Mouse (Mus musculus) stomach, embryonic 16.5 days (tissue): ENCODE results near the gene Aldh4a1. TPM values are rescaled to one million over a fixed set of nuclear protein-coding genes. Genes with fewer than 3 reads are reported as not detected.

Source experiments
- ATAC-seq: fragments of 200-750 bp; cut with Nextera tagmentation; 2 replicates; pipeline ENCODE4 v1.8.0; 2017; ENCODE audit warnings: moderate number of reproducible peaks, moderate TSS enrichment; ENCODE audit not compliant: insufficient read depth, low FRiP score
- H3K27ac ChIP-seq: fragments of 300-500 bp; sonication (generic); 2 replicates; pipeline ENCODE4 v1.5.1; 2014; ENCODE audit warnings: low read length
- H3K27me3 ChIP-seq: fragments of 300-500 bp; sonication (generic); 2 replicates; pipeline ENCODE4 v1.6.1; 2014; ENCODE audit warnings: low read length, control low read depth, mixed read lengths; ENCODE audit not compliant: control insufficient read depth, insufficient read depth
- H3K36me3 ChIP-seq: fragments of 300-500 bp; sonication (generic); 2 replicates; pipeline ENCODE4 v1.6.1; 2014; ENCODE audit warnings: low read length; ENCODE audit not compliant: control insufficient read depth, insufficient read depth
- H3K4me1 ChIP-seq: fragments of 300-500 bp; sonication (generic); 2 replicates; pipeline ENCODE4 v1.6.1; 2014; ENCODE audit warnings: low read length, control low read depth, mixed read lengths; ENCODE audit not compliant: control insufficient read depth, insufficient read depth
- H3K4me2 ChIP-seq: fragments of 300-500 bp; sonication (generic); 2 replicates; pipeline ENCODE4 v1.6.1; 2014; ENCODE audit warnings: low read depth, low read length, mixed read lengths
- H3K4me3 ChIP-seq: fragments of 300-500 bp; sonication (generic); replicated peaks from 2 replicates; pipeline ENCODE4 v1.5.1; 2014; ENCODE audit warnings: mild to moderate bottlenecking, low read length
- H3K9ac ChIP-seq: fragments of 300-500 bp; sonication (generic); 2 replicates; pipeline ENCODE4 v1.6.1; 2014; ENCODE audit warnings: low read length
- H3K9me3 ChIP-seq: fragments of 300-500 bp; sonication (generic); replicated peaks from 2 replicates; pipeline ENCODE4 v1.6.1; 2016; ENCODE audit warnings: low read length, control low read depth; ENCODE audit not compliant: control insufficient read depth
- WGBS: fragments of 180-500 bp; shearing (Covaris S2); extraction: QIAGEN DNeasy Blood & Tissue Kit; methylation state at CpG from one replicate; pipeline ENCODE4 v1.1.7; 2014; 5-methylcytosine and 5-hydroxymethylcytosine counted together
- polyA plus RNA-seq: library from polyadenylated mRNA; unstranded; fragments of >200 nt; fragmentation: Nextera tagmentation; extraction: Ambion mirVana; gene quantifications from 2 replicates; pipeline ENCODE4 v1.2.1, GENCODE M21; 2015

Aldh4a1 gene
- polyA plus RNA-seq, 1 experiment from 2014 or later: 35.9 TPM

GRCm38 (mm10) chr4:139627361-139627760 lies 4.7 kb downstream of the Aldh4a1 start:
- no peak overlapping the region for H3K27ac ChIP-seq
- H3K36me3 ChIP-seq: no peaks in the 10 kb centered on the region
- H3K9ac ChIP-seq: no peak overlapping the region
- WGBS: 90% methylated on average over 11 of the region's 11 CpGs
- H3K27me3 ChIP-seq: no peaks in the 10 kb centered on the region
- H3K4me2 ChIP-seq: no peak overlapping the region
- no peak for ATAC-seq
- peaks cover 20% of the 10 kb centered on the region for H3K4me1 ChIP-seq
- no peak overlapping the region for H3K4me3 ChIP-seq
- no peaks in the 10 kb centered on the region for H3K9me3 ChIP-seq

GRCm38 (mm10) chr4:139630171-139630570 lies 7.5 kb downstream of the Aldh4a1 start:
- no peaks in the 10 kb centered on the region for H3K27me3 ChIP-seq
- H3K4me1 ChIP-seq: peaks cover 4% of the 10 kb centered on the region; the same call in 1 of the 2 replicates
- H3K9me3 ChIP-seq: no peaks in the 10 kb centered on the region
- no peak overlapping the region for H3K27ac ChIP-seq
- 66% methylated on average over 10 of the region's 10 CpGs for WGBS
- H3K4me3 ChIP-seq: no peak overlapping the region
- H3K36me3 ChIP-seq: no peaks in the 10 kb centered on the region
- H3K9ac ChIP-seq: no peak overlapping the region
- H3K4me2 ChIP-seq: no peak overlapping the region
- no peak for ATAC-seq

- H3K4me2 ChIP-seq: no peak overlapping the region
- peaks cover 4% of the 10 kb centered on the region; the same call in 1 of the 2 replicates for H3K4me1 ChIP-seq
- WGBS: 64% methylated on average over 5 of the region's 5 CpGs
- H3K9me3 ChIP-seq: no peaks in the 10 kb centered on the region
- no peaks in the 10 kb centered on the region for H3K36me3 ChIP-seq
- H3K9ac ChIP-seq: no peak overlapping the region
- no peak overlapping the region for H3K4me3 ChIP-seq
- no peaks in the 10 kb centered on the region for H3K27me3 ChIP-seq
- ATAC-seq: no peak
- no peak overlapping the region for H3K27ac ChIP-seq
Observed at GRCm38 (mm10) chr4:139631141-139631540, 8.5 kb downstream of the Aldh4a1 start.

GRCm38 (mm10) chr4:139631569-139632253 lies 9.0 kb downstream of the Aldh4a1 start:
- Histone ChIP-seq H3K4me2 (no peak overlapping the region), H3K27ac (no peak overlapping the region), H3K9ac (no peak overlapping the region), H3K36me3 (no peaks in the 10 kb centered on the region), H3K4me1 (peaks cover 4% of the 10 kb centered on the region; the same call in 1 of the 2 replicates), H3K9me3 (no peaks in the 10 kb centered on the region), H3K4me3 (no peak overlapping the region), H3K27me3 (no peaks in the 10 kb centered on the region)
- ATAC-seq: no peak
- 76% methylated on average over 7 of the region's 7 CpGs for WGBS

- Histone ChIP-seq H3K27me3 (no peaks in the 10 kb centered on the region), H3K4me3 (no peak overlapping the region), H3K4me1 (peaks cover 4% of the 10 kb centered on the region; the same call in 1 of the 2 replicates), H3K36me3 (no peaks in the 10 kb centered on the region), H3K4me2 (no peak overlapping the region), H3K9ac (no peak overlapping the region), H3K27ac (no peak overlapping the region), H3K9me3 (no peaks in the 10 kb centered on the region)
- no peak for ATAC-seq
- WGBS: 76% methylated on average over 10 of the region's 10 CpGs
Observed at GRCm38 (mm10) chr4:139632254-139632580, 9.6 kb downstream of the Aldh4a1 start.

GRCm38 (mm10) chr4:139636373-139636772 lies 13.7 kb downstream of the Aldh4a1 start:
- Histone ChIP-seq H3K9ac (no peak overlapping the region), H3K9me3 (no peaks in the 10 kb centered on the region), H3K27me3 (no peaks in the 10 kb centered on the region), H3K4me1 (peaks cover 5% of the 10 kb centered on the region; the same call in 1 of the 2 replicates), H3K4me2 (no peak overlapping the region), H3K36me3 (no peaks in the 10 kb centered on the region), H3K27ac (no peak overlapping the region), H3K4me3 (no peak overlapping the region)
- 33% methylated on average over 7 of the region's 7 CpGs for WGBS
- ATAC-seq: no peak

GRCm38 (mm10) chr4:139637847-139638246 lies 15.2 kb downstream of the Aldh4a1 start:
- H3K4me3 ChIP-seq: no peak overlapping the region
- H3K4me1 ChIP-seq: peaks cover 9% of the 10 kb centered on the region
- no peaks in the 10 kb centered on the region for H3K9me3 ChIP-seq
- no peak overlapping the region for H3K27ac ChIP-seq
- no peaks in the 10 kb centered on the region for H3K36me3 ChIP-seq
- no peak overlapping the region for H3K9ac ChIP-seq
- peak; percentile 44; the same call in 1 of the 2 replicates for ATAC-seq
- no peak overlapping the region for H3K4me2 ChIP-seq
- WGBS: 76% methylated on average over 9 of the region's 9 CpGs
- H3K27me3 ChIP-seq: peaks cover 5% of the 10 kb centered on the region; the same call in 1 of the 2 replicates

- 90% methylated on average over 16 of the region's 16 CpGs for WGBS
Observed at GRCm38 (mm10) chr4:139638356-139638755, 15.7 kb downstream of the Aldh4a1 start.

GRCm38 (mm10) chr4:139639801-139640200 lies 17.1 kb downstream of the Aldh4a1 start:
- no peak overlapping the region for H3K4me2 ChIP-seq
- H3K4me3 ChIP-seq: no peak overlapping the region
- no peak overlapping the region for H3K9ac ChIP-seq
- 61% methylated on average over 12 of the region's 12 CpGs for WGBS
- H3K27ac ChIP-seq: no peak overlapping the region
- peaks cover 9% of the 10 kb centered on the region for H3K4me1 ChIP-seq
- no peaks in the 10 kb centered on the region for H3K9me3 ChIP-seq
- no peak for ATAC-seq
- H3K36me3 ChIP-seq: no peaks in the 10 kb centered on the region
- peaks cover 5% of the 10 kb centered on the region; the same call in 1 of the 2 replicates for H3K27me3 ChIP-seq

More at GRCm38 (mm10) chr4:139638356-139638755, 15.7 kb downstream of the Aldh4a1 start:
- H3K4me2 ChIP-seq: no peak overlapping the region
- H3K36me3 ChIP-seq: no peaks in the 10 kb centered on the region
- H3K4me1 ChIP-seq: peaks cover 9% of the 10 kb centered on the region
- H3K27ac ChIP-seq: no peak overlapping the region
- ATAC-seq: no peak
- no peak overlapping the region for H3K4me3 ChIP-seq
- H3K27me3 ChIP-seq: peaks cover 5% of the 10 kb centered on the region; the same call in 1 of the 2 replicates
- no peak overlapping the region for H3K9ac ChIP-seq
- H3K9me3 ChIP-seq: no peaks in the 10 kb centered on the region
